ENCODE assay signal across 16 mouse cellular contexts in genomic region chr2:143613466-143613865, GRCm38 (mm10).
"Had no signal": no experiment of that assay in that cellular context is flagged by ENCODE, and none has a peak within 500 bp of the region (broad histone marks: within the 10 kb centered on the region; RNA-seq: fewer than 3 reads in every experiment).

No protein-coding gene starts in this region.

- H3K36me3 ChIP-seq: neural tube, embryonic 13.5 days; neural tube, embryonic 15.5 days; stomach, embryonic 15.5 days had no signal

- H3K27ac ChIP-seq: neural tube, embryonic 13.5 days; neural tube, embryonic 15.5 days; stomach, embryonic 15.5 days; stomach, postnatal 0 days had no signal

- H3K4me2 ChIP-seq: neural tube, embryonic 13.5 days; neural tube, embryonic 15.5 days; stomach, embryonic 15.5 days had no signal

- DNase-seq: retina, postnatal 1 day; right cerebral cortex, adult 18-20 months; right cerebral cortex, postnatal 14 days; right cerebral cortex, postnatal 25 days; right cerebral cortex, postnatal 4 days; spleen, adult 18-20 months; thymus, adult 18-20 months; thymus, adult 2 months; thymus, postnatal 14 days; thymus, postnatal 25 days; thymus, postnatal 36 days; thymus, postnatal 4 days had no signal

- H3K4me3 ChIP-seq: neural tube, embryonic 13.5 days; neural tube, embryonic 15.5 days; stomach, embryonic 15.5 days had no signal

- H3K4me1 ChIP-seq: neural tube, embryonic 15.5 days; stomach, embryonic 15.5 days had no signal

- H3K27me3 ChIP-seq: neural tube, embryonic 13.5 days; neural tube, embryonic 15.5 days; stomach, embryonic 15.5 days had no signal

- H3K9me3 ChIP-seq: neural tube, embryonic 13.5 days; neural tube, embryonic 15.5 days; stomach, embryonic 15.5 days had no signal

- H3K9ac ChIP-seq: neural tube, embryonic 13.5 days; neural tube, embryonic 15.5 days; stomach, embryonic 15.5 days had no signal
